ENCODE assay signal across 27 mouse cellular contexts in the genomic region with DNA sequence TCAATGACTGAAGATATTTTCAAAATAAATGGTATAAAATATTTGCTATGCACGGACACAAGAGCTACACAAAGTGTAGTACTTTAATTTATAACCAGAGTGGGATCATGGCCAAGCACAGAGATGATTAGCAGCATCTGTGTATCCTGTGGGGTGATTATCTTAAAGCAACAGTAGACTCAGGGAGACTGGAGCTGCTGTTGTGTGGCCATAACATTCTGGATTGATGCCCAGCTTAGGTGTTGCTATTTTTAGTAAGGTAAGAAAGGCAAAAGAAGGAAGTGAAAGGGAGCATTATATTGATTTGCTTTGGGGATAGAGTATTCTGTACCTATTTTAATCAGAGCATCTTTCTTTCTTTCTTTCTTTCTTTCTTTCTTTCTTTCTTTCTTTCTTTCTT. TPM values are rescaled to one million over a fixed set of nuclear protein-coding genes. Genes with fewer than 3 reads are reported as not detected.
A peak's percentile ranks its signal among the peaks of the same experiment; 100 is the strongest.
DNase-seq lines count a peak whose midpoint lies in the region; ATAC-seq lines count a peak whose summit lies in the region.
"Had no signal": no experiment of that assay in that cellular context is flagged by ENCODE, and none has a peak within 500 bp of the region (broad histone marks: within the 10 kb centered on the region; RNA-seq: fewer than 3 reads in every experiment).

No protein-coding gene starts in this region.

- no peak overlapping the region for H3K4me2 ChIP-seq in heart, embryonic 16.5 days (ENCODE audit: low read depth, low read length)
- H3K4me2 ChIP-seq: hindbrain, embryonic 12.5 days; limb, embryonic 15.5 days; lung, embryonic 15.5 days had no signal

- H3K27me3 ChIP-seq in heart, embryonic 16.5 days (ENCODE audit: control insufficient read depth, insufficient read depth, low read length): peaks cover 9% of the 10 kb centered on the region
- H3K27me3 ChIP-seq: Patski had no signal

- no peak overlapping the region for H3K4me3 ChIP-seq in heart, embryonic 16.5 days (ENCODE audit: low read length)
- H3K4me3 ChIP-seq: forebrain, embryonic 10.5 days; hindbrain, embryonic 12.5 days; left cerebral cortex, adult 2 months; limb, embryonic 15.5 days; lung, embryonic 15.5 days had no signal

- 17% methylated on average over 1 of the region's 1 CpGs for WGBS in heart, embryonic 16.5 days

- peaks cover 11% of the 10 kb centered on the region for H3K4me1 ChIP-seq in heart, embryonic 16.5 days (ENCODE audit: control insufficient read depth, insufficient read depth, low read length)
- H3K4me1 ChIP-seq: forebrain, embryonic 10.5 days; limb, embryonic 15.5 days; lung, embryonic 15.5 days had no signal

- H3K9ac ChIP-seq in heart, embryonic 16.5 days (ENCODE audit: low read length): no peak overlapping the region
- H3K9ac ChIP-seq: hindbrain, embryonic 12.5 days; limb, embryonic 15.5 days; liver, embryonic 14.5 days; lung, embryonic 15.5 days had no signal

- intact Hi-C loops in heart, postnatal 36 days (cut with DNase I): no loop called here

- DNase-seq in cerebellum, adult 9-10 months: peak; percentile 40
- no peak for DNase-seq in cerebellum, postnatal 10 days
- DNase-seq in heart, postnatal 36 days: no peak
- peak; percentile 19 for DNase-seq in kidney, postnatal 14 days
- DNase-seq in kidney, postnatal 36 days: no peak
- DNase-seq: adrenal gland, postnatal 36 days; cerebellum, adult 11 months; gastrocnemius, postnatal 14 days; kidney, adult 18-20 months; left cerebral cortex, postnatal 4 days; lung, postnatal 4 days; right cerebral cortex, adult 18-20 months; right cerebral cortex, postnatal 4 days; thymus, adult 18-20 months; thymus, postnatal 36 days had no signal

- peaks cover 2% of the 10 kb centered on the region; the same call in 1 of the 2 replicates for H3K9me3 ChIP-seq in heart, embryonic 16.5 days (replicated peaks; ENCODE audit: control insufficient read depth, low read length)
- H3K9me3 ChIP-seq: forebrain, embryonic 10.5 days; hindbrain, embryonic 12.5 days; limb, embryonic 15.5 days; lung, embryonic 15.5 days had no signal

- ATAC-seq in heart, embryonic 16.5 days (replicated peaks; ENCODE audit: extremely low read depth, insufficient read depth, low FRiP score): 0 out of 2 replicates have a peak, but pooled peaks have one; percentile 44
- 0 out of 2 replicates have a peak, but pooled peaks have one; percentile 26 for ATAC-seq in megakaryocyte progenitor cell, adult 5-6 weeks (replicated peaks; ENCODE audit: poor library complexity)
- ATAC-seq: CD4-positive, CD25-positive, alpha-beta regulatory T cell, adult 4 months; forebrain, embryonic 16.5 days; midbrain, embryonic 16.5 days; Patski had no signal

- H3K36me3 ChIP-seq in heart, embryonic 16.5 days (ENCODE audit: control insufficient read depth, insufficient read depth): peaks cover 7% of the 10 kb centered on the region
- H3K36me3 ChIP-seq: forebrain, embryonic 10.5 days; hindbrain, embryonic 12.5 days; limb, embryonic 15.5 days; lung, embryonic 15.5 days had no signal

- no peak overlapping the region for H3K27ac ChIP-seq in heart, embryonic 16.5 days (ENCODE audit: low read length)
- H3K27ac ChIP-seq: forebrain, embryonic 10.5 days; hindbrain, embryonic 12.5 days; left cerebral cortex, adult 2 months; limb, embryonic 15.5 days; liver, embryonic 14.5 days; lung, embryonic 15.5 days had no signal

RNA-seq across cellular contexts. Expression of a gene that starts 11.6 kb away (rescaled TPM):
- polyA plus RNA-seq in heart, embryonic 16.5 days (2015; fragmentation: Nextera tagmentation; extraction: Ambion mirVana): 6.5 and 9.1 TPM in 2 replicates
- total RNA-seq in heart, postnatal 36 days (2021): 10 to 100 TPM in 1 of 2 experiments, 1 to 10 TPM in 1; 8.4 to 12.1 TPM
- total RNA-seq in megakaryocyte progenitor cell, adult 5-6 weeks (2015): not detected in 2 replicates
- total RNA-seq in megakaryocyte progenitor cell, adult 5-6 weeks (2017): not detected in 2 replicates
- polyA plus RNA-seq: CD4-positive, CD25-positive, alpha-beta regulatory T cell, adult 4 months had no signal

Comparison
In these comparisons a context has a peak if more than half of its experiments do, and no peak if none do; other contexts are left out.
1. DNase-seq: peak in cerebellum, adult 9-10 months (single experiment) and kidney, postnatal 14 days (single experiment); none in cerebellum, postnatal 10 days (0 of 2), heart, postnatal 36 days (0 of 2) and kidney, postnatal 36 days (0 of 2).
2. RNA of a gene that starts 11.6 kb away (total RNA-seq): 8.4 to 12.1 TPM in heart, postnatal 36 days; not detected in megakaryocyte progenitor cell, adult 5-6 weeks; every median in the first group is over 4 times any median in the second.